10 mouse cellular contexts compared by ENCODE assay signal in genomic region chr12:4193025-4193740, GRCm38 (mm10). TPM values are rescaled to one million over a fixed set of nuclear protein-coding genes. Genes with fewer than 3 reads are reported as not detected.
DNase-seq lines count a peak whose midpoint lies in the region; ATAC-seq and TF ChIP-seq lines count a peak whose summit lies in the region.
"Had no signal": no experiment of that assay in that cellular context is flagged by ENCODE, and none has a peak within 500 bp of the region (broad histone marks: within the 10 kb centered on the region; RNA-seq: fewer than 3 reads in every experiment).

No protein-coding gene starts in this region.

- DNase-seq in forebrain, embryonic 10.5 days (ENCODE audit: extremely low spot score, low spot score) = no peak
- peak; percentile 35 for DNase-seq in retina, postnatal 1 day
- DNase-seq in retina, embryonic 14.5 days (ENCODE audit: low spot score) = no peak
- no peak for DNase-seq in natural killer cell, adult 2 months (ENCODE audit: low spot score in 2 of 2)
- no peak for DNase-seq in layer of hippocampus, adult 2 months (ENCODE audit: low spot score in 2 of 2)
- DNase-seq in frontal cortex, postnatal 10 days (ENCODE audit: low spot score in 2 of 2) = no peak
- DNase-seq: heart, adult 11 months had no signal

- H3K9me3 ChIP-seq in forebrain, embryonic 10.5 days = no peaks in the 10 kb centered on the region
- H3K9me3 ChIP-seq in forebrain, embryonic 15.5 days = no peaks in the 10 kb centered on the region
- no peaks in the 10 kb centered on the region for H3K9me3 ChIP-seq in limb, embryonic 13.5 days
- H3K9me3 ChIP-seq: neural tube, embryonic 13.5 days had no signal

- no peak overlapping the region for H3K9ac ChIP-seq in forebrain, embryonic 15.5 days (replicated peaks)
- H3K9ac ChIP-seq in limb, embryonic 13.5 days = no peak overlapping the region
- H3K9ac ChIP-seq: neural tube, embryonic 13.5 days had no signal

- H3K27me3 ChIP-seq in forebrain, embryonic 10.5 days (ENCODE audit: poor library complexity, severe bottlenecking) = no peaks in the 10 kb centered on the region
- no peaks in the 10 kb centered on the region for H3K27me3 ChIP-seq in forebrain, embryonic 15.5 days
- no peaks in the 10 kb centered on the region for H3K27me3 ChIP-seq in limb, embryonic 13.5 days
- H3K27me3 ChIP-seq: neural tube, embryonic 13.5 days had no signal

- peak overlapping the region; percentile 72 for H3K27ac ChIP-seq in forebrain, embryonic 10.5 days
- H3K27ac ChIP-seq in forebrain, embryonic 15.5 days (replicated peaks) = no peak overlapping the region
- H3K27ac ChIP-seq in limb, embryonic 13.5 days = peak overlapping the region; percentile 59; the same call in 1 of the 2 replicates
- no peak overlapping the region for H3K27ac ChIP-seq in layer of hippocampus, adult 2 months
- H3K27ac ChIP-seq: neural tube, embryonic 13.5 days had no signal

- peaks cover 35% of the 10 kb centered on the region for H3K4me1 ChIP-seq in forebrain, embryonic 10.5 days
- no peaks in the 10 kb centered on the region for H3K4me1 ChIP-seq in forebrain, embryonic 15.5 days
- peaks cover 38% of the 10 kb centered on the region for H3K4me1 ChIP-seq in limb, embryonic 13.5 days

- H3K4me3 ChIP-seq in forebrain, embryonic 10.5 days = no peak overlapping the region
- no peak overlapping the region for H3K4me3 ChIP-seq in forebrain, embryonic 15.5 days
- H3K4me3 ChIP-seq in limb, embryonic 13.5 days = no peak overlapping the region
- H3K4me3 ChIP-seq in layer of hippocampus, adult 2 months = no peak overlapping the region
- H3K4me3 ChIP-seq: neural tube, embryonic 13.5 days had no signal

- no peak overlapping the region for H3K4me2 ChIP-seq in forebrain, embryonic 15.5 days (replicated peaks)
- H3K4me2 ChIP-seq in limb, embryonic 13.5 days (replicated peaks) = no peak overlapping the region
- H3K4me2 ChIP-seq: neural tube, embryonic 13.5 days had no signal

- no peak for TF ChIP-seq CTCF in layer of hippocampus, adult 2 months (conservative IDR thresholded peaks at IDR 0.05)

- 69% methylated on average over 10 of the region's 10 CpGs for WGBS in forebrain, embryonic 10.5 days
- 62% methylated on average over 10 of the region's 10 CpGs for whole genome bisulfite sequencing in forebrain, embryonic 15.5 days
- 20% methylated on average over 10 of the region's 10 CpGs for WGBS in limb, embryonic 13.5 days

- H3K36me3 ChIP-seq in forebrain, embryonic 10.5 days (replicated peaks) = peaks cover 8% of the 10 kb centered on the region
- H3K36me3 ChIP-seq in forebrain, embryonic 15.5 days = peaks cover 9% of the 10 kb centered on the region; the same call in 1 of the 2 replicates
- H3K36me3 ChIP-seq in limb, embryonic 13.5 days = peaks cover 27% of the 10 kb centered on the region

- ATAC-seq in forebrain, embryonic 15.5 days (replicated peaks) = no peak
- 0 out of 2 replicates have a peak, but pooled peaks have one; percentile 46 for ATAC-seq in limb, embryonic 13.5 days (ENCODE audit: low FRiP score, low read depth)

RNA-seq across cellular contexts. Expression of gene Ptrhd1, which starts 40.6 kb away (rescaled TPM):
- polyA plus RNA-seq in forebrain, embryonic 10.5 days (2016; fragmentation: Nextera tagmentation; extraction: Ambion mirVana) = 6.5 and 6.6 TPM in 2 replicates
- 5.5 and 5.6 TPM in 2 replicates for polyA plus RNA-seq in forebrain, embryonic 15.5 days (2015; fragmentation: Nextera tagmentation; extraction: Ambion mirVana)
- 4.3 and 5.0 TPM in 2 replicates for polyA plus RNA-seq in limb, embryonic 13.5 days (2015; fragmentation: Nextera tagmentation; extraction: Ambion mirVana)
- total RNA-seq in layer of hippocampus, adult 2 months (2021) = 1 to 10 TPM; 8.0 to 8.2 TPM

RNA-seq across cellular contexts. Expression of gene Cenpo, which starts 40.9 kb away (rescaled TPM):
- polyA plus RNA-seq in forebrain, embryonic 10.5 days (2016; fragmentation: Nextera tagmentation; extraction: Ambion mirVana) = 20.6 and 22.2 TPM in 2 replicates
- polyA plus RNA-seq in forebrain, embryonic 15.5 days (2015; fragmentation: Nextera tagmentation; extraction: Ambion mirVana) = 9.7 and 11.4 TPM in 2 replicates
- 15.6 TPM in 2 replicates for polyA plus RNA-seq in limb, embryonic 13.5 days (2015; fragmentation: Nextera tagmentation; extraction: Ambion mirVana)
- 1 to 10 TPM; 4.2 to 4.3 TPM for total RNA-seq in layer of hippocampus, adult 2 months (2021)

Comparison
In these comparisons a context has a peak if more than half of its experiments do, and no peak if none do; other contexts are left out.
1. H3K27ac ChIP-seq: peak in forebrain, embryonic 10.5 days (single experiment) and limb, embryonic 13.5 days (single experiment); none in forebrain, embryonic 15.5 days (single experiment) and layer of hippocampus, adult 2 months (single experiment).